Mouse (Mus musculus): ENCODE results near the gene Usp28. TPM values are rescaled to one million over a fixed set of nuclear protein-coding genes. Genes with fewer than 3 reads are reported as not detected.
"Not testable (repeated sequence)": the region's sequence is repeated elsewhere in the genome, so short reads cannot be mapped to it uniquely, and the experiment has no call there.

Gene Usp28
- polyA plus RNA-seq (2016; fragmentation: Nextera tagmentation; extraction: Ambion mirVana): 42.7 and 44.0 TPM in 2 replicates

DNA sequence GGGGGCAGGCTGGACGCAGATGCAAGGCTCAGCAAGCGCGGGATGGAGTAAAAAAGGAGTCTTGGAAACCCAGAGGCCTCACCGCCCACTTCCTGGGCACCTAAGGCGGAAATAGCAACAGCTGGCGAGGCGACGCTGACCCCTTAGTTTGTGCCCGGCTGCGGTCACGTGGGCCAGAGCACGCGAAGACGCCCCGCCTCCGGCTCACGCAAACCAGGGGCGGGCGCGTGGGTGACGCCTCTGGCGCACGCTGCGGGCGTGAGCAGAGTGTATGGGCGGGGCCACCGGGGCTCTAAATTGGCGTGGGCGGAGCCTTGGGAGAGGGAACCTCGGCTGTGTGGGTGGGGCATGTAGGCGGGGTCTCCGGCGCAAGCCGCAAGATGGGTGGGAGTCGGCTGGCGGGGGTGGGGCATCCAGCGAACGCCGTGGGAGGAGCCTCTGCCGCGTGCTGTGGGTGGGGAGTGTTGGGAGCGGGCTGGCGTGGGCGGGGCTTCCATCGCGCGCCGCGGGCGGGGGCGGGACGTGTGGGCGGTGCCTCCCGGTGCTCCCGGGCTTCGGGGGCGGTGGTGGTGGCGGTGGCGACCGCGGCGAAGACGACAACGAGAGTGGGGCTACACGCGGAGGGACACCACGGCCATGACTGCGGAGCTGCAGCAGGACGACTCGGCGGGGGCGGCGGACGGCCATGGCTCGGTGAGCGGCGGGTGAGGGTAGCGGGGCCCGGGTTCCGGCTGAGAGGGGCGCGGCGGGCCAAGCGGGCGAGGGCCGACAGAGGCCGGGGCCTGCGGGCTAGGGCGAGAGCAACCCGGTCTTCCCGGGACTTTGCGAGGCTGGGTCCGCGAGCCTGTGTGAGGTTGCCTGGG lies at the start of gene Usp28:
Gene Usp28, plus strand, starts transcription at position 531 of the 863 bp plus-strand sequence.
- Histone ChIP-seq H3K27me3 (replicated peaks) (no peaks in the 10 kb centered on the region), H3K4me1 (peaks cover 18% of the 10 kb centered on the region), H3K27ac (no peak within 1 kb of the TSS; the same call in none of the 2 replicates), H3K9me3 (no peaks in the 10 kb centered on the region), H3K4me2 (replicated peaks) (peak within 1 kb of the TSS; percentile 75), H3K36me3 (no peaks in the 10 kb centered on the region), H3K4me3 (peak within 1 kb of the TSS; percentile 78), H3K9ac (peak within 1 kb of the TSS; percentile 78)
- peak; percentile 89 for ATAC-seq (ENCODE audit: low FRiP score, low read depth)
- under 1% methylated on average over 84 of the region's 94 CpGs for WGBS

- no peak overlapping the region for H3K4me2 ChIP-seq (replicated peaks)
These were observed 42.8 kb upstream of the Usp28 start for GRCm38 (mm10) chr9:48942349-48942748.

DNA sequence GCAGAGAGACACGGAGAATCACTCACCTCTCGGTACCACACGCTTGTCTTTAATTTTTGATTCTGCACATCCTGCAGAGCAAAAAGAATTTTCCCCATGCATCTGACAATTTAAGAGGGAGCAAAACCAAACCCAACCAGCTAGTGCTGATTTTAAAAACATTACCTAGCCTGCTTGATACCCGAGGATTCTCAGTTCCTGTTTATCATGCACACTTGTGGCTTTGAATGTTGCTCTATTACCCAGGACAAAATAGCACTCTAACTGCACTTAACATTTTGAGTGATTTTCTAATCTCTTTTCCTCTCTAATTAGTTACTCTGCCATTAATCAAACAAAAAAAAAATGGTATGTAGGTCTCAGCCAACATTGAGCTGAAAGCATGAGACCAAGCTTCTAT lies 37.6 kb upstream of the Usp28 start:
- H3K4me2 ChIP-seq (replicated peaks): no peak overlapping the region
- H3K36me3 ChIP-seq: no peaks in the 10 kb centered on the region
- H3K4me3 ChIP-seq: no peak overlapping the region
- no peaks in the 10 kb centered on the region for H3K9me3 ChIP-seq
- no peaks in the 10 kb centered on the region for H3K27me3 ChIP-seq (replicated peaks)
- ATAC-seq (ENCODE audit: low FRiP score, low read depth): no peak
- no peak overlapping the region for H3K9ac ChIP-seq
- 96% methylated on average over 4 of the region's 4 CpGs for WGBS
- no peaks in the 10 kb centered on the region for H3K4me1 ChIP-seq
- no peak overlapping the region for H3K27ac ChIP-seq

More at GRCm38 (mm10) chr9:48942349-48942748, 42.8 kb upstream of the Usp28 start:
- Histone ChIP-seq H3K9me3 (no peaks in the 10 kb centered on the region), H3K27ac (no peak overlapping the region), H3K36me3 (no peaks in the 10 kb centered on the region), H3K27me3 (replicated peaks) (no peaks in the 10 kb centered on the region), H3K4me3 (no peak overlapping the region), H3K9ac (no peak overlapping the region), H3K4me1 (no peaks in the 10 kb centered on the region)
- ATAC-seq (ENCODE audit: low FRiP score, low read depth): no peak
- WGBS: 83% methylated on average over 1 of the region's 1 CpGs

DNA sequence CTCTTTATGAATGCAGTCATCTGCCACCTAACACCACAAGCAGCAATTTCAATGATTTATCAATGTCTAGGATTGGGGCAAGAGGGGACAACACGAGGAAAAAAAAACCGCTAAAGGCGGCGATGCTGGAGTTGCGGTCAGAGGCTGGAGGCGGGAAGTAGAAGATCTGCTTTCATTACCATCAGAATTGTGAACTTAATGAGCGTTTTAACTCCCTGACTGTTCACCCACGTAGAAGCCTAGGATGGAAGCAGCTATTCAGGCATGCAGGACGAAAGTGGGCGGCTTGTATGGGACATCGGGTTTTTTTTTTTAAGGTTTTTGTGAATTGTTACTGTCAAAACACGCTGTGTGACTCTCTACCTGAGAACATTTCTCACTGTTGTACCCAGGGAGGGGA lies 23.9 kb upstream of the Usp28 start:
- no peak overlapping the region for H3K9ac ChIP-seq
- H3K27me3 ChIP-seq (replicated peaks): no peaks in the 10 kb centered on the region
- H3K36me3 ChIP-seq: no peaks in the 10 kb centered on the region
- no peak overlapping the region for H3K27ac ChIP-seq
- WGBS: 24% methylated on average over 12 of the region's 12 CpGs
- no peak overlapping the region for H3K4me3 ChIP-seq
- H3K4me2 ChIP-seq (replicated peaks): peak overlapping the region; percentile 24; the same call in 1 of the 2 replicates
- no peak for ATAC-seq (ENCODE audit: low FRiP score, low read depth)
- H3K4me1 ChIP-seq: peaks cover 3% of the 10 kb centered on the region
- no peaks in the 10 kb centered on the region for H3K9me3 ChIP-seq

DNA sequence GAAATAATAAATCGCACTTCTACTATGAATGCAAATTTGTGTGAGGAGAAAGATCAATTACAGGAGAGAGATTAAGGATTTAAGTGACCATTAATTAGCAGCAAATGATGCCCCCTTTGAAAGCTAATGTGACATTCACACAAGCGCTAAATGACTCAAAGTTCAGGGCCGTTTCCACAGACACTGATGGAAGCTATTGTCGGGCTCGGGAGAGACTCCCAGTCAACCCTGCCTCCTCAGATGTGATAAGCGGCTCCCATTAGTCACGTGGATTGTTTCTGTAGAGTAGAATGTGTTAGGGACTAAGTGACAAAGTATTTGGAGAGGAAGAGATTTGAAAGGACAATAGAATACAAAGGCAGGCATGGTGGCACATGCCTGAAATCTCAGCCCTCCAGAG lies 23.0 kb upstream of the Usp28 start:
- no peak overlapping the region for H3K4me3 ChIP-seq
- no peak overlapping the region for H3K27ac ChIP-seq
- H3K4me1 ChIP-seq: peaks cover 3% of the 10 kb centered on the region
- no peak for ATAC-seq (ENCODE audit: low FRiP score, low read depth)
- H3K9me3 ChIP-seq: no peaks in the 10 kb centered on the region
- no peak overlapping the region for H3K4me2 ChIP-seq (replicated peaks)
- no peaks in the 10 kb centered on the region for H3K36me3 ChIP-seq
- no peaks in the 10 kb centered on the region for H3K27me3 ChIP-seq (replicated peaks)
- H3K9ac ChIP-seq: no peak overlapping the region
- 16% methylated on average over 7 of the region's 7 CpGs for WGBS

DNA sequence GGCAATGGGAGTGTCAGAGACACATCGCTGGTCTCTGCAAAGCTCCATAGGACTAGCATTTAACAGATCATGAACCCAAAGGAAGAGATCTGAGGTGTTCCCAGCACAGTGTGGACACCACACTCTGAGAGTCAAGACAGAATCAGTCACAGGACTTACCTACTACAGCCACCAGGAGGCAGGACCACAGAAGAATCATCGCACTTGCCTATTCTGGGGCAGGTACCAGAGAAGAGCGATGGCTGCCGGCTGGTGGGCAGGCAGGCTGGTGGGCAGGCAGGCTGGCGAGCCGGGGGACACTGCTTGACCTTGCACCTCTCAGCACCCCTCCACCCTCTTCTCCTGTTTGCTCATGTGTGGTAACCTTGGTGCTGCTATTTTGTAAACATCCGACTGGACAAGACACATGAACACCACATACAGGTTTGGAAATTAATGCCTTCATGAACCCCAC lies 20.6 kb upstream of the Usp28 start, which contains the start of gene Htr3b:
Gene Htr3b, minus strand, starts transcription at position 404 of the 454 bp plus-strand sequence.
- no peak for ATAC-seq (ENCODE audit: low FRiP score, low read depth)
- H3K4me2 ChIP-seq (replicated peaks): no peak within 1 kb of the TSS
- no peaks in the 10 kb centered on the region for H3K9me3 ChIP-seq
- no peak within 1 kb of the TSS for H3K27ac ChIP-seq
- 73% methylated on average over 7 of the region's 7 CpGs for WGBS
- H3K27me3 ChIP-seq (replicated peaks): no peaks in the 10 kb centered on the region
- peaks cover 3% of the 10 kb centered on the region for H3K4me1 ChIP-seq
- no peaks in the 10 kb centered on the region for H3K36me3 ChIP-seq
- no peak within 1 kb of the TSS for H3K4me3 ChIP-seq
- no peak within 1 kb of the TSS for H3K9ac ChIP-seq

DNA sequence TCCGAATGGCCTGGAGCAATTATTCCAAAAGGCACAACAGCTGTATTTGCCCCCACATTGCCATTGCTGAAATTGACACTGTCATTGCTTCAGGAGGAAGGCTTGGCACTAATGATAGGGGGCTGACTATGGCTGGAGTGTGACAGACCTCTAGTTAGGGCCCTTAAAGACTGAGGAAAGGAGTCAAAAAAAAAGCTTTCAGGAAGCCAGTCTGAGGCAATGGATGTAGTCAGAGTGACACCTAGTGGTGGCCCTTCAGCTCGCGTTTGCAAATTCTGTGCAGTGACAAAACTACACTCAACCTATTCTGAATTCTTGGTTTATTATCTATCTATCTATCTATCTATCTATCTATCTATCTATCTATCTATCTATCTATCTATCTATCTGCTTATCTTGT lies 12.7 kb upstream of the Usp28 start:
- no peak overlapping the region for H3K4me3 ChIP-seq
- WGBS: 30% methylated on average over 3 of the region's 3 CpGs
- no peaks in the 10 kb centered on the region for H3K27me3 ChIP-seq (replicated peaks)
- H3K4me1 ChIP-seq: no peaks in the 10 kb centered on the region
- no peaks in the 10 kb centered on the region for H3K9me3 ChIP-seq
- H3K36me3 ChIP-seq: no peaks in the 10 kb centered on the region
- ATAC-seq (ENCODE audit: low FRiP score, low read depth): no peak
- H3K4me2 ChIP-seq (replicated peaks): no peak overlapping the region
- no peak overlapping the region for H3K27ac ChIP-seq
- no peak overlapping the region for H3K9ac ChIP-seq

DNA sequence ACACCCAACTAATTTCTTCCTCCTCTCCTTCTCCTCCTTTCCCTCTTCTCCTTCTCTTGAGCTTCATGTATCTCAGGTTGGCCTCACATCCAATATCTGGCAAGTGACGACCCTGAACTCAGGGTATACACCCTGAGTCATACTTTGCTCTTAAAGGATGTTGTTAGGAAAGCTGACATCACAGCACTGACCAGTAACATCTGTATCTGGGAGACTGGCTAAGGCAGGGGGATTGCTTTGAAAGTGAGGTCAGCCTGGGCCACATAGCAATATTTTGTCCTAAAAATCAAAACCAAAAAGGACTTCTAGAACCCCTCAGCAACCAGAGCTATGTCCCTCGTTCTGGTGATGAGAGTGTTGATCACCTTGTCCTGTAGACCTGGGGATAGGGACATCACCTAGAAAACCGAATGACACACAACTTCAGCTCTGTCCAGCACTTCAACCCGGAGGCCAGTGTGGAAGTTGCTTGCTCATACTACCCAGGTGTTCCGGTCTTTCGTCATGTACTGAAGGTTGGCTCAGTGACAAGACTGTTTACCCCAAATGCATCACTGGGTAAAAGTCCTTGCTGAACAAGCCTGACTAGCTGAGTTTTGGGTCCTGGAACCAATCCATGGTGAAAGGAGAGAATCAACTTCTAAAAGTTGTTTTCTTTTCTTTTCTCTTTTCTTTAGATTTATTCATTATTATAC lies 8.4 kb upstream of the Usp28 start:
- no peak overlapping the region for H3K9ac ChIP-seq
- WGBS: 83% methylated on average over 6 of the region's 6 CpGs

GRCm38 (mm10) chr9:48980371-48980770 lies 4.8 kb upstream of the Usp28 start:
- no peaks in the 10 kb centered on the region for H3K27me3 ChIP-seq (replicated peaks)
- 63% methylated on average over 5 of the region's 5 CpGs for WGBS

More for the DNA sequence above, 8.4 kb upstream of the Usp28 start:
- no peaks in the 10 kb centered on the region for H3K27me3 ChIP-seq (replicated peaks)
- H3K4me3 ChIP-seq: no peak overlapping the region
- ATAC-seq (ENCODE audit: low FRiP score, low read depth): no peak
- H3K9me3 ChIP-seq: no peaks in the 10 kb centered on the region
- no peaks in the 10 kb centered on the region for H3K36me3 ChIP-seq
- no peaks in the 10 kb centered on the region for H3K4me1 ChIP-seq
- H3K27ac ChIP-seq: no peak overlapping the region
- no peak overlapping the region for H3K4me2 ChIP-seq (replicated peaks)

DNA sequence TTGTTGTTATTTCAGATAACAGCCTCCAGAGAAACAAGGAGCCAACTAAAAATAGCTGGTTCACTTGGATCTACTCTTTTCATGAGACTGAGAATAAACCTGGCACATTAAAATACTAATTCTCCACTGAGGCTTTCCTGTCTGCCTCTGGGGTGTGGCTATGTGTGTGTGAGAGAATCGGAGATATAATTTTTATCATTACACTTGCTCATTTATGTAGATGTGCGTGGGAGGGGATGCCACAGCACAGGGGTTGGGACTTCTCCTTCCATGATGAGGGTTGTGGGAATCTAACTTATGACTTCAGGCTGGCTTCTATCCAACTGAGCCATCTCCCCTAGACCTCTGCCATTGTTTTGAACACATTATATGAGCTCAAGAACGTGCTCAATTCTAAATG lies 4.4 kb upstream of the Usp28 start:
- H3K36me3 ChIP-seq: no peaks in the 10 kb centered on the region
- no peak for ATAC-seq (ENCODE audit: low FRiP score, low read depth)
- no peak overlapping the region for H3K4me3 ChIP-seq
- H3K4me2 ChIP-seq (replicated peaks): no peak overlapping the region
- H3K4me1 ChIP-seq: no peaks in the 10 kb centered on the region
- H3K27ac ChIP-seq: no peak overlapping the region
- no peaks in the 10 kb centered on the region for H3K9me3 ChIP-seq
- 82% methylated on average over 3 of the region's 3 CpGs for WGBS
- no peaks in the 10 kb centered on the region for H3K27me3 ChIP-seq (replicated peaks)
- H3K9ac ChIP-seq: no peak overlapping the region

More at GRCm38 (mm10) chr9:48980371-48980770, 4.8 kb upstream of the Usp28 start:
- no peak for ATAC-seq (ENCODE audit: low FRiP score, low read depth)
- H3K4me2 ChIP-seq (replicated peaks): no peak overlapping the region
- H3K4me3 ChIP-seq: no peak overlapping the region
- no peaks in the 10 kb centered on the region for H3K4me1 ChIP-seq
- no peaks in the 10 kb centered on the region for H3K36me3 ChIP-seq
- no peak overlapping the region for H3K9ac ChIP-seq
- no peaks in the 10 kb centered on the region for H3K9me3 ChIP-seq
- no peak overlapping the region for H3K27ac ChIP-seq

- Histone ChIP-seq H3K4me1 (peaks cover 3% of the 10 kb centered on the region), H3K4me2 (replicated peaks) (no peak overlapping the region), H3K9ac (no peak overlapping the region), H3K4me3 (no peak overlapping the region), H3K27me3 (replicated peaks) (no peaks in the 10 kb centered on the region), H3K27ac (no peak overlapping the region), H3K36me3 (no peaks in the 10 kb centered on the region), H3K9me3 (no peaks in the 10 kb centered on the region)
- no peak for ATAC-seq (ENCODE audit: low FRiP score, low read depth)
These were observed 3.3 kb upstream of the Usp28 start for GRCm38 (mm10) chr9:48981827-48982226.

DNA sequence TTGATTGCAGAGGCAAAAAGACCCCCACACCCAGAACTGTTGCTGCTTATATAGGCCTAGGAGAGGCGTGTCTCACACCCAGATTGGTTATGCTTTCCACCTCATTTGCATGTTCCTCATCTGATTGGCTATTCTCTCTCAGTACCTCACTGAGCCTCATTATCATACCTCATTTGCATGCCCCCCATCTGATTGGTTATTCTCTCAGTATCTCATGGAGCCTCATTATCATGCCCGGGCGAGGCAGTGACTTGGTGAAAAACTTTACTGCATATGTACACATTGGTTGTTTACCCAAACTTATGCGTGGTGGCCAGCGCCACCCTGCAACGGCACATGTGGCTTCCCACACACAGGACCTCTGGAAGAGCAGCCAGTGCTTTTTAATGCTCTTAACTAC lies 1.4 kb upstream of the Usp28 start:
- 92% methylated on average over 6 of the region's 6 CpGs for WGBS
- not testable (repeated sequence) for H3K9ac ChIP-seq; H3K9me3 ChIP-seq; H3K36me3 ChIP-seq; H3K4me3 ChIP-seq; ATAC-seq (ENCODE audit: low FRiP score, low read depth); H3K27ac ChIP-seq; H3K27me3 ChIP-seq (replicated peaks)
- Histone ChIP-seq H3K4me2 (replicated peaks) (peak overlapping the region; percentile 75; the same call in 1 of the 2 replicates), H3K4me1 (peaks cover 18% of the 10 kb centered on the region)
